Mouse (Mus musculus): Measurements from ENCODE around the gene Kif24. TPM values are rescaled to one million over a fixed set of nuclear protein-coding genes. Genes with fewer than 3 reads are reported as not detected.

The Kif24 gene
- total RNA-seq (2021): 1 to 10 TPM; 5.3 to 5.8 TPM
- long read RNA-seq, experiment 1: 0 reads
- long read RNA-seq, experiment 2: 0 reads

DNA sequence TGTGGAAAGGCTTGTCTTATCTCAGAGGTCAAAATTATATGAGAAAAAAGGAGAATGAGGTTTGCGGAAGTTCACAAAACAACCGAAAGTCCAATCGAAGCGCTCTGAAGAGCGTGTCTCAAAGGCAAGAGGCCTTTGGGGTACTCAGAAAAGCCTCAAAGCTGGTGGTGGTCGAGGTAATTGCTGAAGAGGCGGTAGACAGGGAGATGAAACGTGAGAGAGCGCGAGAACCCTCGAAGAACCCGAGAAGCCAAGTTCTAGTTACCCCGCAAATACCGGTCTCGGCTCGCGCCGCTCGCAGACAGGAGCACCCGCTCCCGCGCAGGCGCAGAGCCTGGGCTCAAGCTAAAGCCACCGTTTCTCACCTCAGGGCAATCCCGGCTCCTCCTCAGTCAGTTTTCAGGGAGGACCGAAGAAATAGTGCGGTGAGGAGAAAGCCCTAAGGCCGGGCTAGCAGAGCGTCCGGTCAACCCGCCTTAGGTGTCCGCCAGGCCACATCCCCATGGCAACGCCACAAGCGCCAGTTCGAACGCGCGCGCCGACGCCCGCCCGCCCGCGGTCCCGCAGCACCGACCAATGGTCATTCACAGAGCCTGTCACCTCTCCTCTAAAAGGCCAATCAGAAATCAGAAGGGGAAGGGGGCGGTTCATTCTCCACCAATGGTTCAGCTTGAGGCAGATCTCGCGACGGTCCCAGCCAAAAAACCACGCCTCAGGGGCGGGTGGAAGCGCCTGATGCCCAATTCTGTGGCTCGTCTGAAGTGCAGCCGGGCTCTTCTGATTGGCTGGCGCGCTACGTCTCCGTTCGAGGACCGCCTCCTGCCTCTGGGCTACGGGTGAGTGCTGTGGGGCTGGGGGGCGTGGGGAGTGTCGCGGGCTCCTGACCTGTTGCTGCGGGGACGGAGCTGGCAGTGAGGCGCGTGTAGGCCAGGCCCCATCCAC, at the start of gene Kif24, which contains the start of gene Nudt2:
Gene Kif24, minus strand, starts transcription at position 543 of the 942 bp plus-strand sequence.
Gene Nudt2, plus strand, starts transcription at position 807 of the 942 bp plus-strand sequence.
- DNase-seq (ENCODE audit: low spot score in 2 of 2): peak; percentile 81 to 96

GRCm38 (mm10) chr4:41513714-41514113, 49.0 kb upstream of the Kif24 start:
- no peak for DNase-seq (ENCODE audit: low spot score in 2 of 2)

DNA sequence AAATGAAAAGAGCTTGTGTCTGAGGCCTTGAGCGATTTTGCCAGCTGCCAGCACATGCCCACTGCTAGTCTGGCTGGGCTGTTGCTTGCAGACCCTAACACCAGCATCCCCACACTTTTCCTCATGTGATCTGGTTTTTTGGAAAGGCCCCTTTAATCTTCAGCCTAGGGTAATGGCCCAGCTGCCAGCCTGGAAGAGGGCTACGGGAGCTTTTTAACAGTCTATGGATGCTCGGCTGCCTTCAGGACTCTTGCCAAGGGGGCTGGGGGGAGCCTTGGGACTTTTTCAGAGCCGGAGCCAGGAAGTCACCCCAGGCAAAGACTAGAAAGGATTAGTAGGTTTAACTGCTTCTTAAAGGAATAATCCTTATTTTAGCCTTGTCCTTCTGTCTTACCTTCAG, 48.6 kb upstream of the Kif24 start:
- no peak for DNase-seq (ENCODE audit: low spot score in 2 of 2)

- DNase-seq (ENCODE audit: low spot score in 2 of 2): no peak
Observed at GRCm38 (mm10) chr4:41507998-41508397, 43.3 kb upstream of the Kif24 start.

DNA sequence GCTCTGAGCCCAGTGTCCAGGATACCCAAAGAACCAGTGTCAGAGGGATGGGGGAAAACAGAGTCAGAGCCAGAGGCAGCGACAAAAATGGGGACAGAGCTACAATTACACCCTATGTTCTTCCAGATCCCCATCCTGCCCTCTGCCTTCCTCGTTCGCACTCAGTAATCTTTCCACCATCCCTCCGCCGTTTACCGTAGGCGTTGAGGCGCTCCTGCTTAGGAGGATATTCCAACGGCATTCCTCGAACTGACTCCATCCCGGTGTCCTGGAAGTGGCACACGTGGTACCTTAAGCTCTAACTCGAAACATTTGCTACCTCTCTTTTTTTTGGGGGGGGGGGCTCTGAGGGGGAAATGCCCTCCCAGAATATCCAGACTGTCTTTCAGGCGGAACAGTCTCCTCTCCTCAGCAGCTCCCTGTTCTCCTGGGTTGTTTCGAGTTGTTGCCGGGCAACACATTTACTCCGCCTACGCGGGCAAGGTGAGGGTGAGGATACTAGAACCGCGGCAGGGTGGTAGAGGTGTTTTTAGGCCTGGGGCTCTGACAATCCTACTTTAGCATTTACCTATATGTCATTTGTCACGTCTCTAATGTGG, 42.7 kb upstream of the Kif24 start:
- no peak for DNase-seq (ENCODE audit: low spot score in 2 of 2)

DNA sequence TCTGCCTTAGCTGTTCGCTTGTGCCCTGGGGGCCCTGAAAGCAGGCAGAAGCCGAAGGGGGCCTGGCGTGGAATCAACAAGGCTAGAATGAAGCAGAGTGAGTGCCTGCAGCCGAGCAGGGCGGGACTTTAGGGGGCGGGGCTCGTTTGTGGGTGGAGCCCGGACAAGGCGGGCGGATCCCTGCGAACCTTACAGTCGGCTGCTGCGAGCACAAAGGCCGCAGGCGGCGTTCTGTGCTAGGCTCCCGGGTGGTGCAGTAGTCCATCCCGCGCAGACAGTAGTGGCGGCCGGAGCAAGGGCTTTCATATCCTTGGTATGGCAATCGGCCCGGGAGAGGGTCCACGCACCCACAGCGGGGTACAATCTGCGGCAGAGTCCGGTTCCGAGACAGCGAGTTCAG, 42.2 kb upstream of the Kif24 start:
- DNase-seq (ENCODE audit: low spot score in 2 of 2): peak; percentile 59 to 71

DNA sequence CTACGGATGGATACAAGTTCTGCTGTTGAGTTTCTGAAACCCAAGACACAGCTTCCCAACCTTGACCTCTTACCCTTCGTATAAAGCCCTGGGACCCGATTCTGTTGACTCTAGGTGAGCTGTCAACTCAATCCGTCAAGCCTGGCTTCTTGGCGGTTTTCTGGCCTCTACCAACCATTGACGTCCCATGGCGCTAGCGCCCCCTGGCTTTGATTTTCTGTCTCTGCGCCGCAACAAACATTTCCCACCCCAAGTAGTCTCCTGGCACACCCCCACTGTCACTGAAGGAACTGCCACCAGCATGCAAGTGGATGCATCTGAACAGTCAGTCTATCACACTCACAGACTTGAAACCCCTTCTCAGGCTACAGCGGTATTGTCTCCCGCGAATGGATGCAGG, 41.5 kb upstream of the Kif24 start:
- DNase-seq (ENCODE audit: low spot score in 2 of 2): peak; percentile 37 to 43

DNA sequence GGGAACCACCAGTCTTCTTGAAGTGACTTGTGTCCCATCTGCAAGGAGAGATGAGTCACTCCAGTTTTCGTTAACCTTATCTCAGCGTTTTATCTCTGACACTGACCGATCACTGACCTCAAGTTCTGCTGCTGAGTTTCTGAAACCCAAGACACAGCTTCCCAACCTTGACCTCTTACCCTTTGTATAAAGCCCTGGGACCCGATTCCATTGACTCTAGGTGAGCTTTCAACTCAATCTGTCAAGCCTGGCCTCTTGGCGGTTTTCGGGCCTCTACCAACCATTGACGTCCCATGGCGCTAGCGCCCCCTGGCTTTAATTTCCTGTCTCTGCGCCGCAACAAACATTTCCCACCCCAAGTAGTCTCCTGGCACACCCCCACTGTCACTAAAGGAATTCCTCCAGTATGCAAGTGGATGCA, 40.5 kb upstream of the Kif24 start:
- no peak for DNase-seq (ENCODE audit: low spot score in 2 of 2)

GRCm38 (mm10) chr4:41504325-41504724, 39.6 kb upstream of the Kif24 start:
- DNase-seq (ENCODE audit: low spot score in 2 of 2): no peak

DNA sequence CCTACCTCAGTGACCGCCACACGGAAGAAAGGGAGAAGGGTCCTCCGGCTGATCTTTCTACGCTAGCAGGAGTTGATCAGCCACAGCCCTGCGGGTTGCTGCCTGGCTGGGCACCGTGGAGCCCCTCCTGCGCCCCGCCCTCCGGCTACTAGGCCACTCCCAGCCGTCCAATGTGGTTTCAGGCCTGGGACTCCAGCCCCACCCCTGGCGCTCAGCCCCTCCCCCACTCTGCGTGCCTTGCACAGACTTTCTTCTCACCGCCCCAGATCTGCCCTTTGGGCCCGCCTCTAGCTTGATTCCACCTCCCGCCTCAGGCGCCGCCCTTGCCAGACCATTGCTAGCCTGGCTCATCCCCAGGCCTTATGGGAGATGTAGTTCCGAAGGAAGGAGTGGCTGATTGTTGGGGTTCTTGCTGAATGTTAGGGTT, 38.3 kb upstream of the Kif24 start, which contains the start of gene AI464131:
Gene AI464131, minus strand, starts transcription at position 91 of the 427 bp plus-strand sequence.
- DNase-seq (ENCODE audit: low spot score in 2 of 2): peak; percentile 95 to 99

DNA sequence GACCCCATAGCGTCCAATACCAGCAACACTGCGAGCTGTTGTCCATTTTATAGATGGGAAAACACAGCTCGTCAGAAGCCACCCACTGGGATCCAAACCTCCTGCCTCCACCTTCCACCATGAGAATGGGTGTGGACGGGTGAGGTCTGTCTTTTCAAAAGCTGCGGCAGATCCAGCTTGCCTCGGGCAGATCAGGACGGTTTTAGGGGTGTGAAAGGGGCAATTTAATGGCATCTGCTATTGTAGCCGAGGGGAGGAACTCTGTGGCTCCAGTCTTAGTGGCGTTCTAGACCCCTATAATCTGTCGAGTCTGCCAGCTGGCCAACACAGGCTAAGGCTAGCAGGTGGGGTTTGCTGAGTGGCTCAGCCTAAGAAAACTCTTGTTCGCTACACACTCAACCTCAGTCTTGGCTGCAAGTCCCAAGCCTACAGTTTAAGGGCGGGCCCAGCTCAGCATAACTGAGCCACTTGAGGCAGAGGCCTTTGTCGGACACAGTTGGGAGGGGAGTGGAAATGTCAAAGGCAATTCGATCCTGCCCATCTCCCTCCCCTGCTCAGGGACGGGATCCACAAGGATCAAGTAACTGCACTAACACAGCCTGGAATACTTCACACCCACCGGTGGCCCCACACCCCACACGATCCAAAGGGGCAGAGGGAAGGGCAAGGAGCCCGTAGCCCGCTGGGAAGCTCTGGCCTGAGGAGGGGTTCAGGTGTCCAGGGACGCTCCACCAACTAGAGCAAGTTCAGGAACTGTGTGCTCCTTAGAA, 37.7 kb upstream of the Kif24 start:
- DNase-seq (ENCODE audit: low spot score in 2 of 2): no peak

GRCm38 (mm10) chr4:41500787-41501186, 36.1 kb upstream of the Kif24 start:
- DNase-seq (ENCODE audit: low spot score in 2 of 2): no peak

DNA sequence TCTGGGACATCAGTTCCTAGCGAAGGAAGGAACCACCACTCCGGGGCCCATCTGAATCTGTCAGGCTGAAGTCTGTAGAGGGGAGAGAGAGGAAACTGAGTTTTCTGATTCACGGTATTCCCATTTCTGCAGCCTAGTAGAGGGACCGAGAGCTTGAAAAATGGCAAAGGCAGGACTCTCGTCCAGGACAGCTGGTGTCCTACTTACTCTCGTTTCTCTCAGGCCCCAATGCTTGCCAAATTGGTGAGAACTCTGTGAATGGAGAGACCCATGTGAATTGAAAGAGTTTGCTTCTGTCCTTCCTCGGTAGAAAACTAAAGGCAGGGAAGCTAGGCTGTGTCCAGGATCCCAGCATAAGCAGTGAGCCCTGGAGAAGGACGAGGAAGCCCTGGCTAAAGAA, 34.9 kb upstream of the Kif24 start:
- DNase-seq (ENCODE audit: low spot score in 2 of 2): no peak

DNA sequence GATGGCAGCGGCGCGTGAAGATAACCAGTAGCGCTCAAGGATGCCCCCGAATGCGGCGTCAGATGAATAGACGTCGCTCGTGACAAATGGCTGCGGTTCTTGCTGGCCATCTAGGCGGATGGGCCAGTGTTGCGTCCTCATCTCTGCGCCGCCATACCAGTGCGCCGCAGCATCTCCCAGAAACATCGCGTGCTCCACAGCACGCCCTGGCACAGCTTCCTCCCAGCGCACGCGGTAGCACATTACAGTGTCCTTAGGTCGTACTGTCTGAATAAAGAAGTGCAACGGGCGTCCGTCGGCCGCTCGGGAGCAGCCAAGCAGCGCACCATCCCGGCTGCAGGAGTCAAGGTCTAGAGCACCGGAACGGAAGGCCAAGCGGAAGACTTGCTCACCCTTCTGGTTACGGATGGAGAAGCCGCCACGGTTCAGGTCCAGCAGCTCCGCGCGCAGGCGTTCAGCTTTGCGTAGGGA, 34.3 kb upstream of the Kif24 start:
- DNase-seq (ENCODE audit: low spot score in 2 of 2): no peak

DNA sequence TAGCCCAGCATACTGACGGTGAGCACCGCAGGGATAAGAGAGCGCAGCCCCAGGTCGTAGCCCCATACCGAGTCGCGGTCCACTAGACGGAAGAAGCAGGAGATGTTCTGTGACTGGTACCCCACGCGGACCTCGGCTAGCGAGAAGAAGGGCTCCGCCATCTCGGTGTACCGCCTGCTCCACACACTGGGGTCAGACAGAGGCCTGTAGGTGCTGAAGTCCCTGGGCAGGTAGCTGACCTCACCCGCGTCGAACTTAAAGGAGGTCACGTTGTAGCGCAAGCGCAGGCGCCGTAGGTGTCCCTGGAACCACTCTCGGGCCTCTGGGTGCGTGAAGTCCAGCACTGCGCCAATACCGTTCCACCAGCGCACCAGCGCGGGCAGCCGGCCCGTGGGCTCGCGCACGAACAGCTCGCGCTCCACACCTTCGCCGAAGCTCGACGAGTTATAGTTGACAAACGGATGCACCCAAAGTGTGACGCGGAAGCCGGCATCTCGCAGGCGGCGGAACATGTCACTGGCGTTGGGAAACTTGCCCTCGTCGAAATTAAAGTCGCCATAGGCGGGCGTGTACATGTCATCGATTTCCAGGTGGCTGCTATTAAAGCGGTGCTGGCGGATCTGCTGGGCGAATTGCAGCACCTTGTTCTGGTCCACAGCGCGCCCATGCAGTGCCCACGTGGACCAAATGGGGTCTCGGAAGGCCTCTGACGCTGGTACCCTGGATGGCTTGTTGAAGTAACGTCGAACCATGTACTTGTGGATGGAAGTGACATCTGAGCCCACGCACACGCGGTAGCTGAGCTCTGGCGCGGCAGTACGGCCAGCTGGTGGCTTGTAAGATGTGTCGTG, 33.5 kb upstream of the Kif24 start:
- no peak for DNase-seq (ENCODE audit: low spot score in 2 of 2)

DNA sequence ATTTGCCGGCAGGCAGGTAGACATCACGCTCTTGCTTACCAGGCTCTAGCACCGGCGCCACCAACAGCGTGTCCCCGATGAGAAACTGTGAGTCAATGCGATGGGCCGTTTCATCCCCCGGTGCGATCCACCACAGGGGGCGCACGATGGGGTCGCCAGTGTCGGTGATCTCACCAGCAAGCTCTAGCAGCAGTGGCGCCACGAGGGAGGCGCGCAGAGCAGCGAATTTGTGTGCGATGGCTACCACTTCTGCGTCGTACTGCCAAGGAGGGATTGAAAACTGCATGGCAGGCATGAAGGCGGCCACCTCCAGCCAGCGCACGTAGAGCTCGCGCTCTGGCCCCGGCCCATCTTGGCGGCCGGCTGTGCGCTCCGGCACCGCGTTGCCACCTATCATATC, 32.9 kb upstream of the Kif24 start:
- no peak for DNase-seq (ENCODE audit: low spot score in 2 of 2)

GRCm38 (mm10) chr4:41497046-41497445, 32.4 kb upstream of the Kif24 start:
- DNase-seq (ENCODE audit: low spot score in 2 of 2): no peak

GRCm38 (mm10) chr4:41495850-41496249, 31.2 kb upstream of the Kif24 start:
- DNase-seq (ENCODE audit: low spot score in 2 of 2): no peak

- DNase-seq (ENCODE audit: low spot score in 2 of 2): no peak
Observed at GRCm38 (mm10) chr4:41495076-41495475, 30.4 kb upstream of the Kif24 start.

DNA sequence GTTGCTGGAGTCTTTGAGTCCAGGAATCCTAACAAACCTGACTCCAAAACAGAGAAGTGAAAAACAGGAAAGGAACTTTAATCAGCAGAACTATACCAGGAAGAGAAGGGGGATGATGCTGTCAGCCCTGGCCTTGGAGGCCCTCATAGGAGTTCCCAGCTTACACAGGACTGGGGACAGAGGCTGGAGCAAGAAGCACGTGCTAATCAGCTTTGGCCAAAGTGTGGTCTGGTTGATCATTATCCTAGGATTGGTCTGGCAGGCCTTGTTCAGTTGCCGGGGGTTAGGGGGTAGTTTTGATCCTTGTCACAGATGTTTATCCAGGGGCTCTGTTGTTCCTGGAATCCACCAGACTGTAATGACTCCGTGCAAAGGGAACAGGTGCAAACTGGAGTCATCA, 29.7 kb upstream of the Kif24 start:
- DNase-seq (ENCODE audit: low spot score in 2 of 2): no peak
